Mouse (Mus musculus): ENCODE measurements at regions not wholly inside any gene's neighbourhood (a gene's known extent, or its start where the extent isn't known, plus 50 kb on each side); places are given as distances from the start of the nearest gene placed in this dataset.
A peak's percentile ranks its signal among the peaks of the same experiment; 100 is the strongest.

DNA sequence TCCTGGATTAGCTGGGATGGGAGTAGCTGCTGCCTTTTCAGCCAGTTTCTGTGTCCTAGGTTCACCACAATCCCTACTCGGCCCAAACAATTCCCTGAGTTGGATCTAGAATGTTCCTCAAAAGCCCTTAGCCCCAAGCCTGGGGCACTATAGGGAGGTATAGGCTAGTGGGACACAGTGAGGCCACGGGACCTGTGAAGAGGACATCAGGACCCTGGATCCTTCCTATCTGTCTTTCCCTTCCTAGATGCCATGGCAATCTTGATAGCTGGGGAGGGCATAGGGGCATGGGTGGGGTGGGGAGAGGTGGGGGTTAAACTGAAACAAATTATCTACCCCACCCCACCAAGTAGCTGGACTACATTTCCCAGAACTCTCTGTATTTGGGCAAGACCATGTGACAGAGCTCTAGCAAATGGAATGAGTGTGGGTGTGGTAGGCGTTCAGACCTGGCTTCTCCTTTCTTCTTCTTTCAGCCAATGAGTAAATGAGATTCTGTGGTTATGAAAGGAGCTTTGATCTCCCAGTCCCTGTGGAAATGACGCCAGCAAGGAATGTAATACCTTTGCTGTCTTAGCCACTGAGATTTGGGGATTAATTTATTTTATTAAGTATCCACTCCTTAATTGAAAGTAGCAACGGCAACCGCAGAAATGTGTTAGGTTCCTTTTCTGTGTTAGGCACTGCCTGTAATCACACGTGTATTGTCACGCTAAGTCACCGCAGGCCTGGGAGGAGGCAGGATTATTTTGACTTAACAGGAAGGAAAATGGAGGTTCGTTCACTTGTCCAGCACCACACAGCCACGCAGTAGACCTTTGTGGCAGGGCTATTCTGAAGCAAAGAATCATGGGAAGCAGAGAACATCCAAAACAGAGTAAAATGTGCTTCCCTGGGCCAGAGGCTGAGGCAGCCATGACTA lies 246.6 kb downstream of the Cbln1 start:
- TF ChIP-seq CTCF (IDR thresholded peaks at IDR 0.05): no peak
- H3K27ac ChIP-seq: no peak overlapping the region
- DNase-seq (ENCODE audit: extremely low spot score in 1 of 2, low spot score in 2 of 2): no peak
- H3K4me3 ChIP-seq: no peak overlapping the region
- intact Hi-C loops (cut with DNase I): no loop called here

DNA sequence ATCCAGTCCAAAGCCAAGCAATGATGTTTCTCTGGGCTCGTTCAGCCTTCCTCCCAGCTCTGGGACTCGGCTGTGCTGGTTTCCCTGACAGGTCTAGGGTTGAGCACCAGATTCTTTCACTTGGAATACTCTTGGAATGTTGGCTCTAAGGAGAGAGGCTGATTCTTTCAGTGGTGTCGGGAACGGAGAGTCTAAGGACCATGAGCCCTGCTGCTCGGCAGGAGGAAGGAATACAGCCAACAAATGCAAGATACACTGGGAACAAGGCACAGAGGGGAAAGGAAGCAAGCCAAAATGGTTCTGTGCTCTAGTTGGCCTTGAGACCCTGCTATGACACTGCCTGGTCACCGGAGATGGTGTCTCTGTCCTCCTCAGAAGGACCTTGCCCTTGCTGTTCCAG lies 251.8 kb downstream of the Cbln1 start:
- Histone ChIP-seq H3K4me3 (no peak overlapping the region), H3K27ac (no peak overlapping the region)
- TF ChIP-seq CTCF (IDR thresholded peaks at IDR 0.05): no peak
- intact Hi-C loops (cut with DNase I): no loop called here
- DNase-seq (ENCODE audit: extremely low spot score in 1 of 2, low spot score in 2 of 2): no peak

DNA sequence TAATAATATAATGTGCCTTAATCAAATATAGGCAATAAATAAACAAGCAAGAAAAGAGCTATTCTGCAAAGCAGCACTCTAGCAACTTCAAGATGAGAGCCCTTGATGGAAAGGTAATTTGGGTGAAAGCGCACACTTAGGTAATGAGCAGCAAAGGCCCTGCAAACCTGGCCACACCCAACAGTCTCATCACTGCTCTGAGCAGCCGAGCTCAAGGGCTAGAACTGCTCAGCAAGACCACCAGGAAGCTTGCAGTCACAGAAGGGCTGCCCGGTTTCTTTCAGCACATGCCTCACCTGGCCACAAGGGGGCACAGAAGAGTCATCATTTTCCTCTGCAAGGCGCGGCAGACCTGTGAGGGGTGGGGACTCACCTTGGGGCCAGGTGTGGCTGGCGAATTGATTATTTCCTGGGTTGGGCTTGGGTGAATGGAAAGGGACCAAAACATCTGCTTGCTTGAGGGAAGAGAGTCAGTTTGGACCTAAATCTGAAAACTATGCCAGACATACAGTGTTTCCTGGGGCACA lies 253.4 kb downstream of the Cbln1 start:
- peak in 1 of 2 experiments; percentile 29 for DNase-seq (ENCODE audit: extremely low spot score in 1 of 2, low spot score in 2 of 2)
- intact Hi-C loops (cut with DNase I): loop anchor here (2.0 to 5.0 kb wide), 2 partner anchors 253 to 318 kb away; partner anchors contain the start of gene Cbln1
- Histone ChIP-seq H3K27ac (no peak overlapping the region), H3K4me3 (no peak overlapping the region)
- TF ChIP-seq CTCF (IDR thresholded peaks at IDR 0.05): peak; percentile 62

DNA sequence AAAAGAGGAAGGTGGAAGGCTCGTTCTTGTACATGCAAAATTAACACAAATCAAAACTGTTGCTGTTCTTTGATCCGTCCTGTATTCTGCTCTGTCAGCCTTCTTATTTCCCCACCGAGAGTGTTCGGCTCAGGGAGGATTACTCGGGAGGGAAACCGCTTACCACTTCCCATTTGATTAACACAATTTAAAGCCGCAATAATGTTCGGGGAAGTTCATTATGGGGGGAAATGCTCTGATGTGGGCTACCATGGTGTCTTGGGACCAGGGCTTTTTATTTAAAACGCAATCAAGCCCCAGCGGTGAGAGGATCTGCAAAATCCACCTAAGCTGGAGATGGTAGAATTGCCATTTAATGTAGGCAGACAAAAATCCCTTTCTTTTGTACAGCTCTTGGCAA lies 257.4 kb downstream of the Cbln1 start:
- no peak overlapping the region for H3K27ac ChIP-seq
- TF ChIP-seq CTCF (IDR thresholded peaks at IDR 0.05): no peak

DNA sequence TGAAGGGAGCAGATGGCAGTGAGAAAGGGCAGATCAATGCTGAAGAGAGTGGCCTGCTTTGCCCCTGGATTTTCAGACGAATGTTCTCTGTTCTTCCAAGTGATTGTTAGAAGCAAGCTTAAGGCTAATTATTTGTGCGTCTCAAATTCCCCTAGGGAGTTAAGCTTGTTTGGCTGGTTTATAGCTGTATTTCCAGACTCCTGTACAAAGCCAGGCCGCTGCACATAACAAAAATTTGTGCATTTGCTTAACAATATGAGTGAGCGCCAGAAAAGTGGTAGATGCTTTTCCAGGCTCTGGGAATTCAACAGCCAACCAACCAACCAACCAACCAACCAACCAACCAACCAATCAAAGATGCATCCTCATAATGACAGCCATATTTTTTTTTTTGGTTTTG lies 261.9 kb downstream of the Cbln1 start:
- no peak overlapping the region for H3K27ac ChIP-seq
- DNase-seq (ENCODE audit: extremely low spot score in 1 of 2, low spot score in 2 of 2): no peak
- intact Hi-C loops (cut with DNase I): no loop called here
- H3K4me3 ChIP-seq: no peak overlapping the region
- TF ChIP-seq CTCF (IDR thresholded peaks at IDR 0.05): no peak

More for the DNA sequence above, 257.4 kb downstream of the Cbln1 start:
- no peak overlapping the region for H3K4me3 ChIP-seq
- no peak for DNase-seq (ENCODE audit: extremely low spot score in 1 of 2, low spot score in 2 of 2)
- intact Hi-C loops (cut with DNase I): loop anchor here (5.0 kb wide), 1 partner anchor 257 kb away; the partner anchor contains the start of gene Cbln1

DNA sequence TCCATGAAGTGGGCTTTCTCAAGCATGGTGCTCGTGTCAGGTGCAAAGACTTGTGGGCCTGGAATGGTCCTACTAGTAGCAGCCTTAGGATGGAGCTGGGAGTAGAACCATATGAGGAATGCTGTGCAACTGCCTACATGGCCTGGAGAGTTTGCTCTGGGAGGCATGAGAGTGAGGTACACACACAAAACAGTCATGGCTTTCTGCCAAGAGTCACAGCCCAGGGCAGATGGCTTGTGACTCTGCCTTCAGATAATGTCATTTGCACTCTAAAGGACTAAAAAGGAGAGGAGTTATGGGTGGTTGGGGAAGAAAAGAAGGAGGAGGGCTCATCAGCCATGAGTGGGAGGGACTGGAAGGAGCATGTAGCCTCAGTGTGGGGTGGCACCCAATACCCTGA lies 263.1 kb downstream of the Cbln1 start:
- no peak for TF ChIP-seq CTCF (IDR thresholded peaks at IDR 0.05)
- Histone ChIP-seq H3K4me3 (no peak overlapping the region), H3K27ac (no peak overlapping the region)
- no peak for DNase-seq (ENCODE audit: extremely low spot score in 1 of 2, low spot score in 2 of 2)
- intact Hi-C loops (cut with DNase I): no loop called here

DNA sequence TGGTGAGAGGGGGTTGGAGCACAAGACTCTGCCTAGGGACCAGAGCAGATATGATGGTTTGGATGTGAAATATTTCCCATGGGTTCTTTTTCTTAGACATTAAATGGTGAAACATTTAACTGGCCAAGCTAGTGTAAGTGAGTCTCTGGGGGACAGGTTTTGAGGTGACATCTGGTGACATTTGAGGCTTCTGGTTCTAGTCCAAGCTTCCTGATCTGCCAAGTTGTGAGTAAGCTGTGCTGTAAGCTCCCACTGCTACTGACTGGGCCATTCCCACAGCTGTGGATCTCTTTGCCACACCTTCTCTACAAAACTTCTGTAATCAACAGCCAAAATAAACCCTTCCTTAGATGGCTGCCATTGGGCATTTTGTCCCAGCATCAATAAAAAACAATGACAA lies 264.4 kb downstream of the Cbln1 start:
- intact Hi-C loops (cut with DNase I): no loop called here
- H3K27ac ChIP-seq: no peak overlapping the region
- DNase-seq (ENCODE audit: extremely low spot score in 1 of 2, low spot score in 2 of 2): no peak
- no peak for TF ChIP-seq CTCF (IDR thresholded peaks at IDR 0.05)
- H3K4me3 ChIP-seq: no peak overlapping the region

DNA sequence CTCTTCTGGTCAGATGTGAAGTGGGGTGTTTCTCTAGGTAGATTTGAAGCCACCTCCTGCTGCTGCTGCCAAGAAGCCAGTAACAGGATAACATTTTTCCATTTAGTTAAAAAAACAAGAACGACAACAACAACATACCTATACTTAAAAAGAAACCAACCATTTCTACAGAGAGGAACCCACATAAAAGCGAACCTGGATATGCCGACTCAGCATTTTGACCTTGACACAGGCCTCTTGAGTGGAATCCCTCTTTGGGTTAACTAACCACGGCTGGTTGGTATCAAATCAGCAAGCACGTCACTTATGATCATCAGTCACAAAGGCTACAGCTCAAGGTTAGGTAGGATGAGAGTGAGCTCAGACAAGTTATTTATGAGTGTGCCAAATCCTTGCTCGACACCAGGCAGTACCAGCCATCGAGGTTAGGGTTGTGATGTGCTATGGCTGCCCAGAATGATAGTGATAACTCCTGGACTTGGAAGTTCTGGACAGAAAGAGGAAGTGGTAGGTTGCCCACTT lies 269.7 kb downstream of the Cbln1 start:
- intact Hi-C loops (cut with DNase I): no loop called here
- H3K27ac ChIP-seq: no peak overlapping the region
- no peak overlapping the region for H3K4me3 ChIP-seq
- DNase-seq (ENCODE audit: extremely low spot score in 1 of 2, low spot score in 2 of 2): no peak
- TF ChIP-seq CTCF (IDR thresholded peaks at IDR 0.05): no peak

DNA sequence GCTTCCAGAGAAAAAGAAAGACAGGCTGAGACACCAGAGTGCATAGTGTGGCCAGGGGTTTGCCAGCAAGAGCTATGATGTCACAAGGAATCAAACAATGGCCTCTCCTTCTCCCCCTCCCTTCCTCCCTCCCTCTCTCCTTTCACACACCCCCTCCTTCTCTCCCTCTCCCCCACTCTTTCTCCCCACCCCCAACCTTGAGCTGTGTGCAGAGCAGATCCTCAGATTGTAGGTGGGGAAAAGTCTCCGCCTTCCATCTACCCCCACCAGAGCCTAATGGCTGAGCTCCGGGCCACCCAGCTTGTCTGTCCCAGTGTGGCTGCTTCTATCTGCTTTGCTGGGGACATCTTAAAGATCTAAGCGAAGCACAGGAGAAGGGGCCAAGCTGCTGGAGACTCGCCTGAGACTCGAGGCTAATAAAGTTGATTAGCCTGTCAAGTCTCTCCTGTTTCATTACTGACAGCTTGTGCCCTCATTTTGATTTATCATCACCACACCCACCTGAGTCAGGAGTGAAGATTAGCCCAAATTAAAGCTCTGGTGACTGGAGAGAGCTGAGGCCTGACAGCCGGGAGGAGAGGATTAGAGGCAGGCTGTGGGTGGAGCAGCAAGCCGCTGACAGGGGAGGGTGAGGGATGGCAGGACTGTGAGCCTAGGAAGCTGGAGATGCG lies 272.8 kb downstream of the Cbln1 start:
- Histone ChIP-seq H3K4me3 (no peak overlapping the region), H3K27ac (no peak overlapping the region)
- no peak for TF ChIP-seq CTCF (IDR thresholded peaks at IDR 0.05)
- no peak for DNase-seq (ENCODE audit: extremely low spot score in 1 of 2, low spot score in 2 of 2)
- intact Hi-C loops (cut with DNase I): no loop called here

DNA sequence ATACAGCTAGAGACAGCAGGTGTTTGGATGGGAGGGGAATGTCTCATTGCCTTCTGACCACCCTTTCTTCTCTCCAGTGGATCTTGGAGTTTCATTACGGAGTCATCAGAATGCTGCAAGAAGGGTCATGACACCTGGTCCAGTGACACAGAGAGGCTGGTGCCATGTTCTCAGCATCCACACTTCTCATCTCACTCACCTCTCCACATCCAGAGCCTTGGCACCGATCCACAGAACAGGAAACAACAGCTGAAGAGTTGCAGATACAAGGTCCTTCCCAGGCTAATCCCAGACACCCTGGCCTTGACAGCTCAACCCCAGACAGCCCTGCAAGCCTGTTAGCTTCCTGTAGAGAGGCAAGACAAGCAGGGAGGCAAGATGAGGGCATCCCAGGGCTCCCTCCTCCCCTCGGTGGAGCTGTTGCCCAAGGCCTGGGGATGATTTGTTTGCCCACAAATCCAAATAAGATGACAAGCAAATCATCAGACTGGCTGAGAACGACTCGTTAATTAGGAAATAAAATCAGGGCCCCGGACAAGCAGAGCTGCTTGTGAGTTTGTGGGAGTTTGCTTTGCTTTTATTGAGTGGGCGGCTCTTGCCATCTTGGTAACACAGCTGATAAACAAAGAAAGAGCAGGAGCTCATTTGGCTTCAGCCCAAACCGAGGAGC lies 274.4 kb downstream of the Cbln1 start:
- no peak overlapping the region for H3K27ac ChIP-seq
- no peak for TF ChIP-seq CTCF (IDR thresholded peaks at IDR 0.05)
- intact Hi-C loops (cut with DNase I): no loop called here
- no peak for DNase-seq (ENCODE audit: extremely low spot score in 1 of 2, low spot score in 2 of 2)
- no peak overlapping the region for H3K4me3 ChIP-seq

DNA sequence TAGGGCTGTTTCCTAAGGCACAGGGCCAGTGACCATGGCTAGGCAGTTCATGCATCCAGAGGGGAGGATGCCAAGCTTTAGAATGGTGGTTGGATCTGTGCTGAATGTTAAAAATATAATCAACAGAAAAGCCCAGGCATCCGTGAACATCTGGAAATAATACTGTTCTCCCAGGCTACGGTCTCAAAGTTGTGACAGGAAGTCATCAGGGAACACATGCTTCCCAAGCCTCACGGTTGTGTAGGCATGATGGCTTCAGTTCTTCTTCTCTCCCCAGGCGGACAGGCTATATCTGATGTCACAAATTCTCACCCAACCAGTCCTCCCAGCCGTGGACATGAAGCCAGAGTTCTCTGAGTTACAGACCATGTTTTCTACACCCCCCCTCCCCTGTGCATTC lies 275.4 kb downstream of the Cbln1 start:
- Histone ChIP-seq H3K27ac (no peak overlapping the region), H3K4me3 (no peak overlapping the region)
- TF ChIP-seq CTCF (IDR thresholded peaks at IDR 0.05): no peak
- intact Hi-C loops (cut with DNase I): no loop called here
- no peak for DNase-seq (ENCODE audit: extremely low spot score in 1 of 2, low spot score in 2 of 2)
